Mouse (Mus musculus): ENCODE results near the gene Kdm1a.

DNA sequence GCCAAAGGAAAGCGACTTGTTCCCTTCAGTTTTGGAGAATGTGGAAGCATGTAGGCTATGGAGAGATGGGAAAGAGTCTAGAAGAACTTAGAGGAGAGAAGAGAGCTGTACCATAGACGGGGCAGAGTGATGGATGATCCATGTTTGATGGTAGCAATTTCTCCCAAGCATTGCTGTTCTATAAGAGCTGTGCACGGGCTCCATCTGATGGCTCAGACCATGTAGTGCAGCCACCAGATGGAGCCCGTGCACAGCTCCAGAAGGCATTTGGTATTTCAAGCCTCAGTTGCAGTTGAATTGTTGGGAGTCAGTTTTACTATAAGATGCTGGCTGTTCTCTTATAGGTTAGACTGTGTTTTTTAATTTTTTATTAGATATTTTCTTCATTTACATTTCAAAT lies 76.1 kb downstream of the Kdm1a start:
- TF ChIP-seq POLR2A (IDR thresholded peaks at IDR 0.05; ENCODE audit: borderline replicate concordance, low read depth, low read length) (no peak), CTCF (IDR thresholded peaks at IDR 0.05; ENCODE audit: low read depth, low read length) (no peak)

Data from bone marrow macrophage, adult 2 months (primary cell).